In genomic region chr5:92682621-92683348, GRCm38 (mm10) we compare ENCODE assay signal across 8 mouse cellular contexts. TPM values are rescaled to one million over a fixed set of nuclear protein-coding genes. Genes with fewer than 3 reads are reported as not detected.
DNase-seq lines count a peak whose midpoint lies in the region; ATAC-seq and TF ChIP-seq lines count a peak whose summit lies in the region.

No protein-coding gene starts in this region.

- H3K4me1 ChIP-seq in forebrain, postnatal 0 days (ENCODE audit: insufficient read depth) = peaks cover 4% of the 10 kb centered on the region; the same call in 1 of the 2 replicates
- H3K4me1 ChIP-seq in intestine, postnatal 0 days (replicated peaks; ENCODE audit: control insufficient read depth, insufficient read depth, low read length) = no peaks in the 10 kb centered on the region
- peaks cover 5% of the 10 kb centered on the region; the same call in 1 of the 2 replicates for H3K4me1 ChIP-seq in lung, embryonic 14.5 days (ENCODE audit: insufficient read depth)
- peaks cover 8% of the 10 kb centered on the region; the same call in 1 of the 2 replicates for H3K4me1 ChIP-seq in small intestine, adult 2 months (ENCODE audit: control insufficient read depth, insufficient read depth, insufficient read length, low read length)

- TF ChIP-seq POLR2A in small intestine, adult 2 months (IDR thresholded peaks at IDR 0.05; ENCODE audit: low read depth, low read length) = no peak

- peak; percentile 12 for DNase-seq in thymus, postnatal 4 days
- no peak for DNase-seq in thymus, postnatal 36 days
- DNase-seq in forebrain, postnatal 0 days = no peak
- DNase-seq in lung, embryonic 14.5 days = peak; percentile 71
- DNase-seq in right cerebral cortex, adult 18-20 months = no peak
- DNase-seq in MN1 (ENCODE audit: low spot score) = no peak

- peak overlapping the region; percentile 98 for H3K4me2 ChIP-seq in forebrain, postnatal 0 days (ENCODE audit: low read depth)
- H3K4me2 ChIP-seq in intestine, postnatal 0 days (replicated peaks; ENCODE audit: low read depth) = peak overlapping the region; percentile 72
- H3K4me2 ChIP-seq in lung, embryonic 14.5 days = peak overlapping the region; percentile 95

- peak overlapping the region; percentile 15; the same call in 1 of the 2 replicates for H3K27ac ChIP-seq in forebrain, postnatal 0 days (ENCODE audit: low read depth, low read length)
- no peak overlapping the region for H3K27ac ChIP-seq in intestine, postnatal 0 days (ENCODE audit: low read depth, low read length)
- peak overlapping the region; percentile 60 for H3K27ac ChIP-seq in lung, embryonic 14.5 days (ENCODE audit: low read depth)
- no peak overlapping the region for H3K27ac ChIP-seq in small intestine, adult 2 months (ENCODE audit: insufficient read depth, low read depth, low read length)

- WGBS in forebrain, postnatal 0 days = under 1% methylated on average over 39 of the region's 39 CpGs
- 7% methylated on average over 39 of the region's 39 CpGs for WGBS in intestine, postnatal 0 days
- WGBS in lung, embryonic 14.5 days = 2% methylated on average over 39 of the region's 39 CpGs
- WGBS in small intestine, adult 2 months = 7% methylated on average over 39 of the region's 39 CpGs

- TF ChIP-seq CTCF in forebrain, postnatal 0 days (IDR thresholded peaks at IDR 0.05; ENCODE audit: low read depth) = no peak; the same call in 1 of the 2 replicates
- no peak for TF ChIP-seq CTCF in intestine, postnatal 0 days (IDR thresholded peaks at IDR 0.05; ENCODE audit: low read depth)
- TF ChIP-seq CTCF in lung, embryonic 14.5 days (IDR thresholded peaks at IDR 0.05; ENCODE audit: low read depth) = no peak
- TF ChIP-seq CTCF in small intestine, adult 2 months (IDR thresholded peaks at IDR 0.05; ENCODE audit: extremely low read depth, insufficient read length, insufficient replicate concordance, low read depth, low read length) = no peak

- no peaks in the 10 kb centered on the region for H3K36me3 ChIP-seq in forebrain, postnatal 0 days (ENCODE audit: insufficient read depth)
- no peaks in the 10 kb centered on the region for H3K36me3 ChIP-seq in intestine, postnatal 0 days (ENCODE audit: control insufficient read depth, insufficient read depth)
- H3K36me3 ChIP-seq in lung, embryonic 14.5 days (ENCODE audit: insufficient read depth) = no peaks in the 10 kb centered on the region
- no peaks in the 10 kb centered on the region for H3K36me3 ChIP-seq in small intestine, adult 2 months (ENCODE audit: control insufficient read depth, insufficient read depth, low read length)

- peak overlapping the region; percentile 54 for H3K9ac ChIP-seq in forebrain, postnatal 0 days
- peak overlapping the region; percentile 18; the same call in 1 of the 2 replicates for H3K9ac ChIP-seq in intestine, postnatal 0 days (ENCODE audit: low read depth, low read length)
- peak overlapping the region; percentile 50 for H3K9ac ChIP-seq in lung, embryonic 14.5 days

- peak; percentile 16; the same call in 1 of the 2 replicates for ATAC-seq in forebrain, postnatal 0 days
- no peak for ATAC-seq in intestine, postnatal 0 days
- ATAC-seq in lung, embryonic 14.5 days (ENCODE audit: insufficient read depth) = peak; percentile 33; the same call in 1 of the 2 replicates

- peak overlapping the region; percentile 50 for H3K4me3 ChIP-seq in forebrain, postnatal 0 days (ENCODE audit: low read depth, low read length)
- peak overlapping the region; percentile 43 for H3K4me3 ChIP-seq in intestine, postnatal 0 days (ENCODE audit: low read depth, low read length)
- H3K4me3 ChIP-seq in lung, embryonic 14.5 days (ENCODE audit: low read depth, low read length) = peak overlapping the region; percentile 48
- H3K4me3 ChIP-seq in small intestine, adult 2 months (ENCODE audit: low read depth, low read length) = peak overlapping the region; percentile 57

- no peaks in the 10 kb centered on the region for H3K27me3 ChIP-seq in forebrain, postnatal 0 days (ENCODE audit: insufficient read depth, low read length)
- H3K27me3 ChIP-seq in intestine, postnatal 0 days (replicated peaks; ENCODE audit: control insufficient read depth, insufficient read depth, low read length) = no peaks in the 10 kb centered on the region; the same call in 1 of the 2 replicates
- peaks cover 6% of the 10 kb centered on the region for H3K27me3 ChIP-seq in lung, embryonic 14.5 days (ENCODE audit: insufficient read depth, low read length)
- H3K27me3 ChIP-seq in small intestine, adult 2 months (ENCODE audit: control insufficient read depth, insufficient read depth, low read length) = peaks cover 18% of the 10 kb centered on the region

- no peaks in the 10 kb centered on the region for H3K9me3 ChIP-seq in forebrain, postnatal 0 days (ENCODE audit: low read length)
- H3K9me3 ChIP-seq in intestine, postnatal 0 days (ENCODE audit: control insufficient read depth) = no peaks in the 10 kb centered on the region
- no peaks in the 10 kb centered on the region for H3K9me3 ChIP-seq in lung, embryonic 14.5 days (ENCODE audit: low read depth, low read length)

RNA-seq across cellular contexts. Expression of gene Shroom3, which starts 0.5 kb away (rescaled TPM):
- 2.6 and 5.8 TPM in 2 replicates for total RNA-seq in forebrain, postnatal 0 days (2014; rRNA removed)
- 0.24 and 0.91 TPM in 2 replicates for polyA plus RNA-seq in forebrain, postnatal 0 days (2015; fragmentation: Nextera tagmentation; extraction: Ambion mirVana)
- 8.0 and 9.8 TPM in 2 replicates for polyA plus RNA-seq in intestine, postnatal 0 days (2015; fragmentation: Nextera tagmentation; extraction: Ambion mirVana)
- 5.6 and 6.9 TPM in 2 replicates for polyA plus RNA-seq in lung, embryonic 14.5 days (2014; fragmentation: Nextera tagmentation; extraction: Ambion mirVana)
- polyA plus RNA-seq in small intestine, adult 2 months (2012; rRNA removed) = 71.5 and 111 TPM in 2 replicates

RNA-seq across cellular contexts. Expression of gene Ccdc158, which starts 7.7 kb away (rescaled TPM):
- 0.62 and 1.3 TPM in 2 replicates for total RNA-seq in forebrain, postnatal 0 days (2014; rRNA removed)
- polyA plus RNA-seq in forebrain, postnatal 0 days (2015; fragmentation: Nextera tagmentation; extraction: Ambion mirVana) = 0.29 and 0.39 TPM in 2 replicates
- 0.29 and 0.39 TPM in 2 replicates for polyA plus RNA-seq in intestine, postnatal 0 days (2015; fragmentation: Nextera tagmentation; extraction: Ambion mirVana)
- polyA plus RNA-seq in lung, embryonic 14.5 days (2014; fragmentation: Nextera tagmentation; extraction: Ambion mirVana) = 2.3 and 2.6 TPM in 2 replicates
- polyA plus RNA-seq in small intestine, adult 2 months (2012; rRNA removed) = 0.03 and 0.04 TPM in 2 replicates

Comparison
In these comparisons a context has a peak if more than half of its experiments do, and no peak if none do; other contexts are left out.
1. DNase-seq: peak in thymus, postnatal 4 days (single experiment) and lung, embryonic 14.5 days (single experiment); none in thymus, postnatal 36 days (0 of 2), forebrain, postnatal 0 days (single experiment), right cerebral cortex, adult 18-20 months (single experiment) and MN1 (single experiment).
2. H3K27ac ChIP-seq: peak in forebrain, postnatal 0 days (single experiment) and lung, embryonic 14.5 days (single experiment); none in intestine, postnatal 0 days (single experiment) and small intestine, adult 2 months (single experiment).
3. Peak in every context shown above with its lines, with median percentiles within 50 percentile points of each other: H3K4me2 ChIP-seq, H3K4me3 ChIP-seq and H3K9ac ChIP-seq.